Mouse (Mus musculus): ENCODE measurements around the gene BC005537. TPM values are rescaled to one million over a fixed set of nuclear protein-coding genes. Genes with fewer than 3 reads are reported as not detected.

The BC005537 gene
- polyA plus RNA-seq, 1 experiment from 2014 or later = 22.6 TPM

DNA sequence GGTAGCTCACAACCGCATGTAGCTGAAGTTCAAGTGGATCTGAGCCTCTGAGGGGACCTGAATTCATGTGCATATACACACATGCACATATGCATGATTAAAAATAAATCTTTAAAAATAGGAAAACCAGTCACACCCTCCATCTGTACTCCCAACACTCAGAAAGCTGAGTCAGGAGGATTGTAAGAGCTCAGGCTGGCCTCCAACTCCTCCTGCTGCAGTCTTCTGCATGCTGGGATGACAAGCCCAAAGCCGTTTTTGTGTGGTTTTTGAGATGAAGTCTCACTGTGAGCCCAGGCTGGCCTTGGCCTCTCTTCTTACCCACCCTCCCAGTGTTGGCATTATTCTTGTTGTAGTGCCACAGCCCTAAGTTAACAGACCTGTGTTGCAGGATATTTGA, 23.4 kb upstream of the BC005537 start:
- WGBS = 84% methylated on average over 2 of the region's 2 CpGs
- no peaks in the 10 kb centered on the region for H3K9me3 ChIP-seq
- no peak overlapping the region for H3K4me3 ChIP-seq
- H3K27ac ChIP-seq = no peak overlapping the region
- no peak for ATAC-seq (ENCODE audit: low FRiP score)
- H3K4me2 ChIP-seq = no peak overlapping the region
- peaks cover 7% of the 10 kb centered on the region for H3K4me1 ChIP-seq (replicated peaks)
- no peak overlapping the region for H3K9ac ChIP-seq
- H3K27me3 ChIP-seq = no peaks in the 10 kb centered on the region
- H3K36me3 ChIP-seq = no peaks in the 10 kb centered on the region

- Histone ChIP-seq H3K27ac (no peak overlapping the region), H3K9me3 (no peaks in the 10 kb centered on the region), H3K36me3 (no peaks in the 10 kb centered on the region), H3K4me3 (no peak overlapping the region), H3K4me2 (no peak overlapping the region), H3K27me3 (no peaks in the 10 kb centered on the region), H3K9ac (no peak overlapping the region), H3K4me1 (replicated peaks) (peaks cover 7% of the 10 kb centered on the region)
- no peak for ATAC-seq (ENCODE audit: low FRiP score)
- WGBS = 88% methylated on average over 8 of the region's 8 CpGs
These were observed 22.6 kb upstream of the BC005537 start for GRCm38 (mm10) chr13:24778706-24779380.

- no peak for ATAC-seq (ENCODE audit: low FRiP score)
- no peak overlapping the region for H3K9ac ChIP-seq
These were observed 19.5 kb upstream of the BC005537 start for GRCm38 (mm10) chr13:24781916-24782315.

DNA sequence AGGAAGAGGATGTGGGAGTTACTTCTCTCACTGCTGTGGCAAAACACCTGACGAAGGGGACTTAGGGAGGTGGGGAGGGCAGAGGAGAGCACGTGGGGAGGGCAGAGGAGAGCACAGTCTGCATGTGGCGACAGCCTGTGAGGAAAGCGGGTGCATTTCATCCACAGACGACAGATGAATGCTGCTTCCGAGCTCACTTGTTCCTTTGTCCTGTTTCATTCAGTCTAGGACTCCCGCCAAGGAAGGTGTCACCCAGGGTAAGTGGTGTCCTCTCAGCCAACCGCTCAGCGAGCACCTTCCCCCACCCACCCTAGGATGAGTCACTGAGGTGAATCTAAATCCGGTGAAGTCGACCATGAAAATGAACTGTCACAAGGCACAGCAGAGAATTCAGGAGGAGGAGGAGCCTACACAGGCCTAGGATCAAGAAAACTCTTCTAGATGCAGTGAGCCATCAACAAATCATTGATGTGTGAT, 15.4 kb upstream of the BC005537 start:
- H3K4me1 ChIP-seq (replicated peaks) = peaks cover 7% of the 10 kb centered on the region
- no peak overlapping the region for H3K9ac ChIP-seq
- H3K4me3 ChIP-seq = no peak overlapping the region
- no peaks in the 10 kb centered on the region for H3K9me3 ChIP-seq
- ATAC-seq (ENCODE audit: low FRiP score) = no peak
- no peaks in the 10 kb centered on the region for H3K36me3 ChIP-seq
- 48% methylated on average over 11 of the region's 11 CpGs for WGBS
- no peak overlapping the region for H3K4me2 ChIP-seq
- H3K27me3 ChIP-seq = no peaks in the 10 kb centered on the region
- no peak overlapping the region for H3K27ac ChIP-seq

More at GRCm38 (mm10) chr13:24781916-24782315, 19.5 kb upstream of the BC005537 start:
- Histone ChIP-seq H3K4me1 (replicated peaks) (peaks cover 7% of the 10 kb centered on the region), H3K9me3 (no peaks in the 10 kb centered on the region), H3K4me3 (no peak overlapping the region), H3K36me3 (no peaks in the 10 kb centered on the region), H3K4me2 (no peak overlapping the region), H3K27me3 (no peaks in the 10 kb centered on the region), H3K27ac (no peak overlapping the region)
- WGBS = 66% methylated on average over 5 of the region's 5 CpGs

- no peaks in the 10 kb centered on the region for H3K36me3 ChIP-seq
- no peak for ATAC-seq (ENCODE audit: low FRiP score)
- no peak overlapping the region for H3K27ac ChIP-seq
- H3K4me2 ChIP-seq = no peak overlapping the region
- no peaks in the 10 kb centered on the region for H3K9me3 ChIP-seq
- no peaks in the 10 kb centered on the region for H3K4me1 ChIP-seq (replicated peaks)
- no peaks in the 10 kb centered on the region for H3K27me3 ChIP-seq
- no peak overlapping the region for H3K4me3 ChIP-seq
- no peak overlapping the region for H3K9ac ChIP-seq
- 88% methylated on average over 5 of the region's 5 CpGs for WGBS
These were observed 14.0 kb upstream of the BC005537 start for GRCm38 (mm10) chr13:24787477-24787876.

DNA sequence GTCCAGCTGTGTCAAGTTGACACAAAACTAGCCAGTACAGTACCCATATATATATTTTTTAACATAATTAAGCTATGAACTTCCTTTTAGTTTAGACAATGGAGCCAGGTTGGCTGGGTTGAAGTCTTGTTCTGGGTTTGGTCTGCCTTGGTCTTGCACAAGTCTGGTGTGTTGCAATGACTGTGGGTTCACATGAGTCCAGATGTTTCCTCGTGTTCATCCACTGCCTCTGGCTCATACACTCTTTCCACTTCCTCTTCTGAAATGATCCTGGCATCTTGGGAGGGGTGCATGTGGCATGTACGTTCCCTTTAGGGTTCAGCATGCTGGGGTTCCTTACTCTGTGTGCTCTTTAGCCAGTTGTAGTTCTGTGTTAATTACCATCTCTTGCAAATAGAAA, 10.1 kb upstream of the BC005537 start:
- Histone ChIP-seq H3K4me2 (no peak overlapping the region), H3K9me3 (no peaks in the 10 kb centered on the region), H3K4me3 (no peak overlapping the region), H3K27me3 (no peaks in the 10 kb centered on the region), H3K27ac (no peak overlapping the region), H3K4me1 (replicated peaks) (no peaks in the 10 kb centered on the region), H3K36me3 (no peaks in the 10 kb centered on the region), H3K9ac (no peak overlapping the region)
- ATAC-seq (ENCODE audit: low FRiP score) = no peak
- WGBS = 77% methylated on average over 2 of the region's 2 CpGs

DNA sequence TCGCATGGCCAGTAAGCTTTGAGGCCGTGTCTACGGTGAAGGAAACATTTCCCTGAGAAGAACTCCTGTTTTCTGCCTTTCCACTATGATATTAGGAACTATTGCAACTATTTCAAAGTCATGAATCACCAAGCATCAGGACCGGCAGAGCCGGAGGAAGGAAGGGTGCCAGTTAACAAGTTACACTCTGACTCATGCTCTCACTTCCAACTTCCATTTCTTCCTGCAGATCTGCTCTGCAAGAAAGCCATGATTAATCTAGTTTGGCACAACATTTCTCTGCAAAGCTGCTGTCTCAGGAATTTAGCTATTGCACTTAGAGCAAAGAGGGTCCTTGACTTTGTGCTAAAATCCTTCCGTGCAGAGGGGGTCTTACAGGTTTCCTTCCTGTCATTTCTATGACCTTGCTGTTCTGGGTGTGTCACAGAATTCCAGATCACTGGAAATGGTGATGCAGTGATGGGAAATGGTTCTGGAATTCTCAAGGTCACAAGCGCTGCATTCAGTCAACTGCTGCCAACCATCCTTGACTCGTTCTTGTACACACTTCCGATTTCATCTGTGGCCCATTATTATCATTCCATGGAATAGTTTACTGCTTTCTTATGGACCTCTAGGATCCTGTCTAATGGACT, 8.9 kb upstream of the BC005537 start:
- H3K9me3 ChIP-seq = no peaks in the 10 kb centered on the region
- ATAC-seq (ENCODE audit: low FRiP score) = no peak
- H3K4me1 ChIP-seq (replicated peaks) = no peaks in the 10 kb centered on the region
- no peaks in the 10 kb centered on the region for H3K27me3 ChIP-seq
- no peak overlapping the region for H3K4me2 ChIP-seq
- no peaks in the 10 kb centered on the region for H3K36me3 ChIP-seq
- no peak overlapping the region for H3K9ac ChIP-seq
- WGBS = 92% methylated on average over 9 of the region's 9 CpGs
- H3K27ac ChIP-seq = no peak overlapping the region
- no peak overlapping the region for H3K4me3 ChIP-seq

GRCm38 (mm10) chr13:24798686-24799085, 2.8 kb upstream of the BC005537 start:
- H3K27ac ChIP-seq = no peak overlapping the region
- H3K9ac ChIP-seq = no peak overlapping the region
- H3K4me3 ChIP-seq = no peak overlapping the region
- H3K4me1 ChIP-seq (replicated peaks) = peaks cover 20% of the 10 kb centered on the region
- ATAC-seq (ENCODE audit: low FRiP score) = no peak
- no peak overlapping the region for H3K4me2 ChIP-seq
- H3K9me3 ChIP-seq = no peaks in the 10 kb centered on the region
- H3K36me3 ChIP-seq = no peaks in the 10 kb centered on the region
- H3K27me3 ChIP-seq = no peaks in the 10 kb centered on the region
- 97% methylated on average over 4 of the region's 4 CpGs for WGBS

GRCm38 (mm10) chr13:24799378-24799777, 2.1 kb upstream of the BC005537 start:
- H3K4me1 ChIP-seq (replicated peaks) = peaks cover 24% of the 10 kb centered on the region
- no peaks in the 10 kb centered on the region for H3K9me3 ChIP-seq
- H3K36me3 ChIP-seq = no peaks in the 10 kb centered on the region
- H3K4me2 ChIP-seq = peak overlapping the region; percentile 94
- 73% methylated on average over 5 of the region's 5 CpGs for WGBS
- peak overlapping the region; percentile 72 for H3K9ac ChIP-seq
- peak overlapping the region; percentile 98 for H3K4me3 ChIP-seq
- H3K27me3 ChIP-seq = no peaks in the 10 kb centered on the region
- H3K27ac ChIP-seq = no peak overlapping the region
- ATAC-seq (ENCODE audit: low FRiP score) = no peak

DNA sequence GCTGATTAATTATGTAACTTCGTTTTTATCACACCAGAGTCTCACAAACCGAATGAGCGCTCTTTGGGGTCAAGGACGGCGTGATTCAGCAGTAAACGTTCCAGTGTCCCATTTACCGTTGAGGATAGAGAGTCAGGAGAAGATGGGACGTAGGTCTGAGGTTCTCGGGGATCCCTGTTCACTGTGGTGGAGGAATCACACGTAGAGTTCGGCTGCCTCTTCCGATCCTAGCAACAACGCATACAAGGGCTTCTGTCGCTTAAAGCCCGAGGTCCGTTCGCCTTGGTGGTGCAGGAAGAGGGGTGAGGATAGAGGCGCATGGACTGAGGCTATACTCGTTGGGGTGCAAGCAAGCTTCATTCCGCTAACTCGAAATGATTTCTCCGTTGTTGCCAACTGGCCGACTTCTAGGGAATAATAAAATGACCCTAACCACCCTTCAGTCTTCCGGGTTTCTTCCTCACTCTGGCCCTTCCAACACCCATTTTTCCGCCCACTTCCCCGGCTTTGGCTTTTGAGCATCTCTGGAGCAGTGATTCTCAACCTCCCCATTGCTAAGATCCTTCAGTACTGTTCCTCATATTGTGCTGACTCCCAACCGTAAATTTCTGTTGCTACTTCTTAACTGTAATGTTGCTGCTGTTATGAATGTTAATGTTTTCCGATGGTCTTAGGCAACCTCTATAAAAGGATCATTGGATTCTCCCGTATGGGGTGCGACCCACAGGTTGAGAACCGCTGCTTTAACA, 1.4 kb upstream of the BC005537 start:
- Histone ChIP-seq H3K4me3 (peak overlapping the region; percentile 98), H3K9ac (peak overlapping the region; percentile 72), H3K27me3 (no peaks in the 10 kb centered on the region), H3K4me2 (peak overlapping the region; percentile 94), H3K36me3 (no peaks in the 10 kb centered on the region), H3K9me3 (no peaks in the 10 kb centered on the region), H3K4me1 (replicated peaks) (peaks cover 28% of the 10 kb centered on the region), H3K27ac (peak overlapping the region; percentile 87)
- under 1% methylated on average over 31 of the region's 31 CpGs for WGBS
- peak; percentile 37 for ATAC-seq (ENCODE audit: low FRiP score)

GRCm38 (mm10) chr13:24800674-24801307, 666 bp upstream of the BC005537 start:
- Histone ChIP-seq H3K27ac (peak overlapping the region; percentile 99), H3K27me3 (no peaks in the 10 kb centered on the region)
- under 1% methylated on average over 42 of the region's 42 CpGs for WGBS

DNA sequence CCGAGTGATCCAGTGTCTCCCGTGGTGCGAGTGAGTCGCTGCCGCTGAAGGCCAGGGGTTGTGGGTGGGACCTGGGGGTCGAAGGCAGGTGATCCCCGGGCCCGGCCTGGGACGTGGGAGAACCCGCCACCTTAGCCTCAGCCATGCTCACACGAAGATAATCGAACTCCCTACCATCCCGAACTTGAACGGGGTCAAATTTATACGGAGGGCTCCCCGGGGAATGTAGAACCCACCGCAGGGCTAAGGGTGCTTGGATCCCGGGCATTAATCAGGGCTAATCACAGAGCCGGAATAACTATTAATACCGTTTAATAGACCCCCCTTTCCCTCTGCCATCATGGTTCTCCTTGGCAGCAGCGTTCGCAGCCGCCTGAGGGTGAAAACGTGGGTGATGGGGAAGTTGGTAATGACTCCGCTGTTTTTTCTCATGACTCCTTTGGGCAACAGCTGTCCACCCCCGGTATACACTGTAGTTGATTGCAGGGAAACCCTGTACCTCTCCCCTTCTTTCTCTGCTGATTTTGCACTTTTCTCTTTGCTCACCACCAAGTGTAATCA, 754 bp downstream of the BC005537 start:
- peak overlapping the region; percentile 99 for H3K27ac ChIP-seq

More at GRCm38 (mm10) chr13:24800674-24801307, 666 bp upstream of the BC005537 start:
- Histone ChIP-seq H3K9me3 (no peaks in the 10 kb centered on the region), H3K9ac (peak overlapping the region; percentile 96), H3K4me2 (peak overlapping the region; percentile 94), H3K36me3 (peaks cover 5% of the 10 kb centered on the region; the same call in 1 of the 2 replicates), H3K4me3 (peak overlapping the region; percentile 98), H3K4me1 (replicated peaks) (peaks cover 33% of the 10 kb centered on the region)
- peak; percentile 98 for ATAC-seq (ENCODE audit: low FRiP score)

More for the DNA sequence above, 754 bp downstream of the BC005537 start:
- no peak for ATAC-seq (ENCODE audit: low FRiP score)
- no peaks in the 10 kb centered on the region for H3K9me3 ChIP-seq
- WGBS = under 1% methylated on average over 26 of the region's 26 CpGs
- H3K9ac ChIP-seq = peak overlapping the region; percentile 96
- peak overlapping the region; percentile 98 for H3K4me3 ChIP-seq
- H3K36me3 ChIP-seq = peaks cover 13% of the 10 kb centered on the region
- peak overlapping the region; percentile 94 for H3K4me2 ChIP-seq
- H3K27me3 ChIP-seq = no peaks in the 10 kb centered on the region
- peaks cover 33% of the 10 kb centered on the region for H3K4me1 ChIP-seq (replicated peaks)
